ENCODE assay signal across 8 mouse cellular contexts in genomic region chr12:88354182-88354702, GRCm38 (mm10). TPM values are rescaled to one million over a fixed set of nuclear protein-coding genes. Genes with fewer than 3 reads are reported as not detected.
DNase-seq lines count a peak whose midpoint lies in the region; ATAC-seq and TF ChIP-seq lines count a peak whose summit lies in the region.

No protein-coding gene starts in this region.

- peak; percentile 53; the same call in 1 of the 2 replicates for ATAC-seq in heart, embryonic 12.5 days (ENCODE audit: insufficient number of reproducible peaks, low FRiP score)
- peak; percentile 51; the same call in 1 of the 2 replicates for ATAC-seq in hindbrain, postnatal 0 days
- ATAC-seq in neural tube, embryonic 11.5 days (ENCODE audit: insufficient read depth, low FRiP score, low TSS enrichment) = peak; percentile 50; the same call in 1 of the 2 replicates

- no peaks in the 10 kb centered on the region for H3K9me3 ChIP-seq in heart, embryonic 12.5 days (replicated peaks)
- H3K9me3 ChIP-seq in hindbrain, postnatal 0 days (ENCODE audit: low read length) = no peaks in the 10 kb centered on the region
- no peaks in the 10 kb centered on the region for H3K9me3 ChIP-seq in neural tube, embryonic 11.5 days (ENCODE audit: control insufficient read depth, low read length)

- peak overlapping the region; percentile 55 for H3K4me3 ChIP-seq in heart, embryonic 12.5 days
- H3K4me3 ChIP-seq in hindbrain, postnatal 0 days (ENCODE audit: low read length) = peak overlapping the region; percentile 30
- H3K4me3 ChIP-seq in neural tube, embryonic 11.5 days (ENCODE audit: low read depth, low read length) = no peak overlapping the region

- TF ChIP-seq CTCF in hindbrain, postnatal 0 days (IDR thresholded peaks at IDR 0.05; ENCODE audit: low read depth) = no peak

- peak overlapping the region; percentile 78 for H3K9ac ChIP-seq in heart, embryonic 12.5 days
- H3K9ac ChIP-seq in hindbrain, postnatal 0 days (replicated peaks; ENCODE audit: low read length) = no peak overlapping the region
- H3K9ac ChIP-seq in neural tube, embryonic 11.5 days (ENCODE audit: low read length) = peak overlapping the region; percentile 42

- no peak for DNase-seq in heart, adult 11 months
- DNase-seq in embryo, embryonic 10 days (ENCODE audit: low spot score) = peak; percentile 9
- DNase-seq in hindbrain, postnatal 0 days (ENCODE audit: low spot score) = no peak
- peak; percentile 21 for DNase-seq in neural tube, embryonic 11.5 days (ENCODE audit: low spot score)
- DNase-seq in gastrocnemius, postnatal 25 days = no peak
- DNase-seq in gastrocnemius, postnatal 36 days = no peak
- no peak for DNase-seq in kidney, adult 9 months

- H3K27me3 ChIP-seq in heart, embryonic 12.5 days (replicated peaks) = no peaks in the 10 kb centered on the region
- H3K27me3 ChIP-seq in hindbrain, postnatal 0 days (ENCODE audit: insufficient read depth, low read length) = no peaks in the 10 kb centered on the region
- H3K27me3 ChIP-seq in neural tube, embryonic 11.5 days (ENCODE audit: control insufficient read depth, insufficient read depth, low read length) = no peaks in the 10 kb centered on the region

- H3K4me1 ChIP-seq in heart, embryonic 12.5 days (replicated peaks) = no peaks in the 10 kb centered on the region; the same call in 1 of the 2 replicates
- H3K4me1 ChIP-seq in hindbrain, postnatal 0 days (ENCODE audit: insufficient read depth, low read length) = no peaks in the 10 kb centered on the region
- no peaks in the 10 kb centered on the region for H3K4me1 ChIP-seq in neural tube, embryonic 11.5 days (ENCODE audit: control insufficient read depth, insufficient read depth, low read length)

- intact Hi-C loops in gastrocnemius, postnatal 36 days (cut with DNase I) = no loop called here

- no peaks in the 10 kb centered on the region for H3K36me3 ChIP-seq in heart, embryonic 12.5 days
- H3K36me3 ChIP-seq in hindbrain, postnatal 0 days (ENCODE audit: insufficient read depth, low read length) = no peaks in the 10 kb centered on the region
- no peaks in the 10 kb centered on the region for H3K36me3 ChIP-seq in neural tube, embryonic 11.5 days (ENCODE audit: control insufficient read depth, insufficient read depth, low read length)

- peak overlapping the region; percentile 85 for H3K4me2 ChIP-seq in heart, embryonic 12.5 days
- H3K4me2 ChIP-seq in hindbrain, postnatal 0 days (ENCODE audit: low read depth, low read length) = peak overlapping the region; percentile 53
- peak overlapping the region; percentile 39 for H3K4me2 ChIP-seq in neural tube, embryonic 11.5 days (ENCODE audit: low read depth)

- 20% methylated on average over 34 of the region's 41 CpGs for WGBS in heart, embryonic 12.5 days
- WGBS in hindbrain, postnatal 0 days = 21% methylated on average over 40 of the region's 41 CpGs
- WGBS in neural tube, embryonic 11.5 days = 22% methylated on average over 40 of the region's 41 CpGs

- H3K27ac ChIP-seq in heart, embryonic 12.5 days (ENCODE audit: poor library complexity, severe bottlenecking) = no peak overlapping the region
- H3K27ac ChIP-seq in hindbrain, postnatal 0 days = no peak overlapping the region
- no peak overlapping the region for H3K27ac ChIP-seq in neural tube, embryonic 11.5 days (ENCODE audit: low read depth, low read length)

RNA-seq across cellular contexts. Expression of gene Adck1, which starts 6.1 kb away (rescaled TPM):
- polyA plus RNA-seq in heart, embryonic 12.5 days (2016; fragmentation: Nextera tagmentation; extraction: Ambion mirVana) = 17.2 and 19.6 TPM in 2 replicates
- 44.7 and 48.7 TPM in 2 replicates for total RNA-seq in hindbrain, postnatal 0 days (2014; rRNA removed)
- 37.5 and 40.1 TPM in 2 replicates for polyA plus RNA-seq in hindbrain, postnatal 0 days (2015; fragmentation: Nextera tagmentation; extraction: Ambion mirVana)
- 14.3 and 17.1 TPM in 2 replicates for polyA plus RNA-seq in neural tube, embryonic 11.5 days (2014; fragmentation: Nextera tagmentation; extraction: Ambion mirVana)
- total RNA-seq in gastrocnemius, postnatal 25 days (2021) = 10 to 100 TPM; 13.9 to 19.0 TPM
- 10 to 100 TPM; 14.9 to 15.5 TPM for total RNA-seq in gastrocnemius, postnatal 36 days (2021)

RNA-seq across cellular contexts. Expression of gene Gm5039, which starts 30.4 kb away (rescaled TPM):
- not detected in 2 replicates for polyA plus RNA-seq in heart, embryonic 12.5 days (2016; fragmentation: Nextera tagmentation; extraction: Ambion mirVana)
- not detected in 2 replicates for total RNA-seq in hindbrain, postnatal 0 days (2014; rRNA removed)
- polyA plus RNA-seq in hindbrain, postnatal 0 days (2015; fragmentation: Nextera tagmentation; extraction: Ambion mirVana) = not detected in 2 replicates
- polyA plus RNA-seq in neural tube, embryonic 11.5 days (2014; fragmentation: Nextera tagmentation; extraction: Ambion mirVana) = not detected in 2 replicates
- total RNA-seq in gastrocnemius, postnatal 25 days (2021) = not detected
- not detected for total RNA-seq in gastrocnemius, postnatal 36 days (2021)

Comparison
In these comparisons a context has a peak if more than half of its experiments do, and no peak if none do; other contexts are left out.
1. DNase-seq: peak in embryo, embryonic 10 days (single experiment) and neural tube, embryonic 11.5 days (single experiment); none in heart, adult 11 months (single experiment), hindbrain, postnatal 0 days (single experiment), gastrocnemius, postnatal 25 days (single experiment), gastrocnemius, postnatal 36 days (0 of 2) and kidney, adult 9 months (single experiment).
2. Peak in every context shown above with its lines, with median percentiles within 50 percentile points of each other: ATAC-seq and H3K4me2 ChIP-seq.